Mouse (Mus musculus) limb, embryonic 15.5 days (tissue): ENCODE measurements at regions not wholly inside any gene's neighbourhood (a gene's known extent, or its start where the extent isn't known, plus 50 kb on each side); places are given as distances from the start of the nearest gene placed in this dataset.

Experiments used
- ATAC-seq: fragments of 200-750 bp; cut with Nextera tagmentation; 2 replicates; pipeline ENCODE4 v1.8.0; 2017; ENCODE audit warnings: low read depth, moderate TSS enrichment; ENCODE audit not compliant: insufficient number of reproducible peaks, low FRiP score, low TSS enrichment
- H3K27ac ChIP-seq: fragments of 300-500 bp; sonication (generic); 2 replicates; pipeline ENCODE4 v1.5.1; 2015; ENCODE audit warnings: moderate library complexity, mild to moderate bottlenecking, inconsistent platforms
- H3K27me3 ChIP-seq: fragments of 300-500 bp; sonication (generic); 2 replicates; pipeline ENCODE4 v1.6.1; 2015; ENCODE audit warnings: inconsistent platforms
- H3K36me3 ChIP-seq: fragments of 300-500 bp; sonication (generic); 2 replicates; pipeline ENCODE4 v1.6.1; 2015; ENCODE audit warnings: inconsistent platforms
- H3K4me1 ChIP-seq: fragments of 300-500 bp; sonication (generic); 2 replicates; pipeline ENCODE4 v1.6.1; 2015; ENCODE audit warnings: inconsistent platforms
- H3K4me2 ChIP-seq: fragments of 300-500 bp; sonication (generic); 2 replicates; pipeline ENCODE4 v1.6.1; 2015; ENCODE audit warnings: mild to moderate bottlenecking, inconsistent platforms
- H3K4me3 ChIP-seq: fragments of 300-500 bp; sonication (generic); 2 replicates; pipeline ENCODE4 v1.5.1; 2015; ENCODE audit warnings: mild to moderate bottlenecking, inconsistent platforms
- H3K9ac ChIP-seq: fragments of 300-500 bp; sonication (generic); 2 replicates; pipeline ENCODE4 v1.6.1; 2015; ENCODE audit warnings: inconsistent platforms
- H3K9me3 ChIP-seq: fragments of 300-500 bp; sonication (generic); 2 replicates; pipeline ENCODE4 v1.6.1; 2016; ENCODE audit warnings: inconsistent platforms
- WGBS: fragments of 180-500 bp; shearing (Covaris S2); methylation state at CpG from one replicate; pipeline ENCODE4 v1.1.7; 2015; 5-methylcytosine and 5-hydroxymethylcytosine counted together

DNA sequence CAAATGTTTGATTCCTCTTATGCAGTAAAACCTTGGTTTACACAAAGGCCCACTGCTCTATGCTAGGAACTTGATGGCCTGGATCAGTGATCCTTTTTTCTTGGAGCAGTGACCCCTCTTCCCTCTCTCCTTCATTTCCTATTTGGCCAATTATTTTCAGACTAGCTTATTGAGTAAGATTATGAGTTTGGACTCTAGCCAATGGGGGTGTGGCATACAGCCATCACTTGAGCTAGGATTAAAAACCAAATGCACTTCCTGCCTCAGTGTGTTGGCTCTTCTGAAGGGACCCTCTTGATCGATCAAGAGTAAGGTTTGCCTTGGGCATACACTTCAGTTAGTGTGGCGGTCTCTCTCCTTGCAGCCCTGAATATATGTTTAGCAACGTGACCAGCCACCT is 1172.6 kb upstream of the Gulo start:
- Histone ChIP-seq H3K4me2 (no peak overlapping the region), H3K36me3 (no peaks in the 10 kb centered on the region), H3K27me3 (no peaks in the 10 kb centered on the region), H3K27ac (no peak overlapping the region), H3K4me3 (no peak overlapping the region), H3K4me1 (peaks cover 10% of the 10 kb centered on the region; the same call in 1 of the 2 replicates), H3K9ac (no peak overlapping the region), H3K9me3 (no peaks in the 10 kb centered on the region)
- ATAC-seq = no peak
- WGBS = 51% methylated on average over 3 of the region's 3 CpGs

- ATAC-seq = no peak
- Histone ChIP-seq H3K9ac (no peak overlapping the region), H3K4me3 (no peak overlapping the region), H3K27ac (no peak overlapping the region), H3K4me2 (no peak overlapping the region), H3K9me3 (no peaks in the 10 kb centered on the region), H3K27me3 (no peaks in the 10 kb centered on the region), H3K36me3 (no peaks in the 10 kb centered on the region), H3K4me1 (peaks cover 10% of the 10 kb centered on the region; the same call in 1 of the 2 replicates)
Observed at GRCm38 (mm10) chr14:67179549-67179948, 1170.5 kb upstream of the Gulo start.

DNA sequence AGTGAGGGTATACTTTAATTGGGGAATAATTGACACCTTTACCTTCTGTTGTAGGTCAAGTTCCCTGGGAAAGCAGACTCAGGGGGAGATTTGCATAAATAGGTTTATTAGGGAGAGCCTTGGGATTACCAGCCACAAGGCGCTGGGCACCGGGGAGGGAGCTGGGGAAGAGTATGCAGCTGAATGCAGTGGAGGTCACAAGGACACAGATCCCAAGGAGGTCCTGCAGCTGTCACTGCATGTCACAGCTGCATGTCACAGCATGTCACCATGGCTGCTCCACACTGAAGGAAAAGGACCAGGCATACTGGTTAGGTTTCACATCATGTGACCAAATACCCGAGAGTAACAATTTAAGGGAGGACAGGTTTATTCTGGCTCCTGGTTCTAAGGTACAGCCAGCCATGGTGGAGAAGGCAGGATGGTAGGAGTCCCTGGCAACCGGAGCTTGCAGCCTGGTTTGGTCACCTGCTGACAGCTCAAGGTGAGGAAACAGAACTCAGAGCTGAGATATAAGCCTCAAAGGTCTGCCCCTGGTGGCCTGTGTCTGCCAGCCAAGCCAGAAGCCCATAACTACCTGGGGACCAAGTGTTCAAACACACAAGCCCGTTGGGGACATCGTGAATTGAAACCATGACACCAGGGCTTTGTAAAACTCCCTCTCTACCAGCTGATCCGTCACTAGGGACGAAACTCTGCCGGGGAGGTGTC is 1169.5 kb upstream of the Gulo start:
- Histone ChIP-seq H3K4me2 (no peak overlapping the region), H3K9me3 (no peaks in the 10 kb centered on the region), H3K4me1 (peaks cover 10% of the 10 kb centered on the region; the same call in 1 of the 2 replicates), H3K27ac (no peak overlapping the region), H3K9ac (no peak overlapping the region), H3K27me3 (no peaks in the 10 kb centered on the region), H3K4me3 (no peak overlapping the region), H3K36me3 (no peaks in the 10 kb centered on the region)
- ATAC-seq = 0 out of 2 replicates have a peak, but pooled peaks have one; percentile 40
- 31% methylated on average over 9 of the region's 9 CpGs for WGBS

DNA sequence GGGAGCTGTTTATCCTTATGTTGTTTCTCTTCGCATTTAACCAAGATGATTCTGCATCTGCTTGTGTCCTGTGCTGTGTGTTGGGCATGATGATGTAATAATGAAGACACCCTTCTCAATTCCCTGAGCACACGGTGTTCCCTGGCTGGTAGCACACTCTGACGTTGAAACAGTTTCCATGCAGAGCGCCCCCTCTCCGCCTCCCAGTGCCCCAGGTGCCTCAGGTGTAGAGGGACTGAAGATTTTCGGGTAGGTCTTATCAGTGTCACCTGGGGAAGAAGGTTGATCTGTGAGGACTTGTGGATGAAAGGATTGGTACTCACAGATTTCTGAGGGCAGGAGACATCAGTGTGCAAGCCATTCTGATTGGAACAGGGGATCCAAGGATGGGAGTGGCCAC is 1167.7 kb upstream of the Gulo start:
- H3K36me3 ChIP-seq = no peaks in the 10 kb centered on the region
- no peak overlapping the region for H3K4me2 ChIP-seq
- no peak for ATAC-seq

GRCm38 (mm10) chr14:67176100-67176499 is 1167.1 kb upstream of the Gulo start:
- Histone ChIP-seq H3K27ac (no peak overlapping the region), H3K27me3 (no peaks in the 10 kb centered on the region), H3K4me2 (no peak overlapping the region), H3K9me3 (no peaks in the 10 kb centered on the region), H3K4me3 (no peak overlapping the region), H3K36me3 (no peaks in the 10 kb centered on the region), H3K9ac (no peak overlapping the region), H3K4me1 (peaks cover 4% of the 10 kb centered on the region; the same call in 1 of the 2 replicates)
- ATAC-seq = no peak
- 41% methylated on average over 6 of the region's 6 CpGs for WGBS

More for the DNA sequence above, 1167.7 kb upstream of the Gulo start:
- H3K4me1 ChIP-seq = peaks cover 6% of the 10 kb centered on the region; the same call in 1 of the 2 replicates
- no peaks in the 10 kb centered on the region for H3K9me3 ChIP-seq
- H3K9ac ChIP-seq = no peak overlapping the region
- H3K27me3 ChIP-seq = no peaks in the 10 kb centered on the region
- no peak overlapping the region for H3K27ac ChIP-seq
- no peak overlapping the region for H3K4me3 ChIP-seq
- WGBS = 55% methylated on average over 6 of the region's 6 CpGs

DNA sequence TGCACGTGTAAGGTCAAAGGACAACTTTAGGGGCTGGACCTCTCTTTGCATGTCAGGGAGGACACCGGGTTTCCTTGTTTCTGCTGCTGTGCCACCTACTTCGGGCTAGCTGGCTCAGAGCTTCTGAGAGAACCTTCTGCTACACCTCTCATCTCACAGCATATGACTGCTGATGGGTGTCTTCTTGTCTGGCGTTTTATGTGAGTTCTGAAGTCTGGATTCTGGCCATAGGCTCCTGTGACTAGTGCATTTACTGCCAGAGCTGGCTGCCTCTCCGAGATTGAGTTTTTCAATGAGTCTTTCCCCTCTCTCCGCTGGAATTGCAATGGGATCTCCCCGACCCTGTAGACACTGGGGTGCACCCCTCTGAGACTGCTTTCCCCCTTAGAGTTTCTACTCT is 1165.9 kb upstream of the Gulo start:
- Histone ChIP-seq H3K9ac (no peak overlapping the region), H3K4me1 (peaks cover 12% of the 10 kb centered on the region), H3K4me3 (no peak overlapping the region), H3K27me3 (no peaks in the 10 kb centered on the region), H3K36me3 (no peaks in the 10 kb centered on the region), H3K27ac (no peak overlapping the region), H3K9me3 (no peaks in the 10 kb centered on the region), H3K4me2 (no peak overlapping the region)
- ATAC-seq = no peak
- WGBS = 76% methylated on average over 7 of the region's 7 CpGs

DNA sequence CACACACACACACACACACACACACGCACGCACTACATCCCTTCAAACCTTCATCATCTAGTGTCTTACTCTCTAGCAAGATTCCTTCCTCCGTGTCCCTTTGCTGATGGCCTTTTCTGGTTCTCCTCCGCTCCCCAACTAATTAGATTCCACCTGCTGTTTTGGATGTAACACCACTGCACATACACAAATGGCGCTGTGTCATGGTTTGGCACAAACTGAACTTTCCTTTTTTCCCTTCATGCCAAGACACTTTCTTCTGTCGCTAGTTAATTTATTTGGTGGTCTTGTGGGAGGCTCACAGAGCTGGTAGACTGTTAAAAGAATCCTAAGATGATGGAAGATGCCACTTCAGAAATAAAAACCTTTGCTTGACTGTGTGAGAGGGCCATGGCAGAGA is 1161.8 kb upstream of the Gulo start:
- WGBS = 77% methylated on average over 6 of the region's 6 CpGs
- no peak for ATAC-seq
- H3K9me3 ChIP-seq = no peaks in the 10 kb centered on the region
- peaks cover 20% of the 10 kb centered on the region for H3K4me1 ChIP-seq
- H3K4me3 ChIP-seq = no peak overlapping the region
- no peak overlapping the region for H3K4me2 ChIP-seq
- no peak overlapping the region for H3K9ac ChIP-seq
- peak overlapping the region; percentile 22; the same call in 1 of the 2 replicates for H3K27ac ChIP-seq
- H3K27me3 ChIP-seq = no peaks in the 10 kb centered on the region
- H3K36me3 ChIP-seq = no peaks in the 10 kb centered on the region

GRCm38 (mm10) chr14:67170248-67170647 is 1161.2 kb upstream of the Gulo start:
- no peak overlapping the region for H3K4me3 ChIP-seq
- 0 out of 2 replicates have a peak overlapping the region, but pooled peaks have one; percentile 22 for H3K27ac ChIP-seq
- H3K27me3 ChIP-seq = no peaks in the 10 kb centered on the region
- ATAC-seq = no peak
- H3K9ac ChIP-seq = no peak overlapping the region
- peaks cover 20% of the 10 kb centered on the region for H3K4me1 ChIP-seq
- no peak overlapping the region for H3K4me2 ChIP-seq
- H3K36me3 ChIP-seq = no peaks in the 10 kb centered on the region
- WGBS = 3% methylated on average over 3 of the region's 3 CpGs
- no peaks in the 10 kb centered on the region for H3K9me3 ChIP-seq

GRCm38 (mm10) chr14:67169201-67169600 is 1160.2 kb upstream of the Gulo start:
- ATAC-seq = no peak
- WGBS = 35% methylated on average over 1 of the region's 1 CpGs
- H3K9me3 ChIP-seq = no peaks in the 10 kb centered on the region
- H3K9ac ChIP-seq = no peak overlapping the region
- no peak overlapping the region for H3K4me2 ChIP-seq
- H3K4me3 ChIP-seq = no peak overlapping the region
- no peaks in the 10 kb centered on the region for H3K27me3 ChIP-seq
- no peak overlapping the region for H3K27ac ChIP-seq
- H3K4me1 ChIP-seq = peaks cover 20% of the 10 kb centered on the region
- no peaks in the 10 kb centered on the region for H3K36me3 ChIP-seq

- Histone ChIP-seq H3K27ac (no peak overlapping the region), H3K9ac (no peak overlapping the region), H3K4me2 (no peak overlapping the region), H3K27me3 (no peaks in the 10 kb centered on the region), H3K36me3 (no peaks in the 10 kb centered on the region), H3K4me3 (no peak overlapping the region), H3K9me3 (no peaks in the 10 kb centered on the region), H3K4me1 (no peaks in the 10 kb centered on the region)
- no peak for ATAC-seq
- 79% methylated on average over 10 of the region's 10 CpGs for WGBS
Observed at GRCm38 (mm10) chr14:67159996-67160395, 1151.0 kb upstream of the Gulo start.

DNA sequence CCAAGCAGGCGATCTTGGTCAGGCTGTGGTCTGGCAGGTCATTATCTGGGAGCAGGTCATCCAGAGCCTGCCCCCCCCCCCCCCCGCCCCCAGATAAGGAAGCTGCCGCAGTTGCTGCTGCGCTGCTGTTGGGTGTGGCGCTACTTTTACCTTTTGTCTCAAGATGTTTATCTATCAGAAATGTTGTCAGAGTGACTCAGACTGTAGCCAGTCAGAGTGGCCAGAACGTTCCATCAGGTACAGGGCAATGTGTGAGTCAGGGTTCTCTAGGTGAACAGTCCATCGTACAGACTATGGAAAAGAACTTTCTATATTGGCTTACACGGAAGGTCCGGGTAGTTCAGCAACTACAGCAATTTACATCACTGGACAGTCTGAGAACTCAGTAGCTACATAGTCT is 1149.9 kb upstream of the Gulo start:
- H3K4me2 ChIP-seq = no peak overlapping the region
- no peak overlapping the region for H3K27ac ChIP-seq
- no peaks in the 10 kb centered on the region for H3K27me3 ChIP-seq
- 75% methylated on average over 9 of the region's 9 CpGs for WGBS
- no peak overlapping the region for H3K9ac ChIP-seq
- H3K4me3 ChIP-seq = no peak overlapping the region
- no peaks in the 10 kb centered on the region for H3K4me1 ChIP-seq
- H3K36me3 ChIP-seq = no peaks in the 10 kb centered on the region
- H3K9me3 ChIP-seq = no peaks in the 10 kb centered on the region
- ATAC-seq = no peak

GRCm38 (mm10) chr14:67156366-67156765 is 1147.4 kb upstream of the Gulo start:
- no peak for ATAC-seq
- Histone ChIP-seq H3K36me3 (no peaks in the 10 kb centered on the region), H3K4me1 (no peaks in the 10 kb centered on the region), H3K27me3 (no peaks in the 10 kb centered on the region), H3K4me3 (no peak overlapping the region), H3K27ac (no peak overlapping the region), H3K9ac (no peak overlapping the region), H3K4me2 (no peak overlapping the region), H3K9me3 (no peaks in the 10 kb centered on the region)
- WGBS = 50% methylated on average over 8 of the region's 8 CpGs

GRCm38 (mm10) chr14:67153621-67154020 is 1144.6 kb upstream of the Gulo start:
- no peaks in the 10 kb centered on the region for H3K36me3 ChIP-seq
- H3K4me3 ChIP-seq = no peak overlapping the region
- H3K9me3 ChIP-seq = no peaks in the 10 kb centered on the region
- H3K27me3 ChIP-seq = no peaks in the 10 kb centered on the region
- 46% methylated on average over 3 of the region's 3 CpGs for WGBS
- no peak overlapping the region for H3K4me2 ChIP-seq
- no peaks in the 10 kb centered on the region for H3K4me1 ChIP-seq
- H3K9ac ChIP-seq = no peak overlapping the region
- no peak overlapping the region for H3K27ac ChIP-seq
- ATAC-seq = no peak
